Comparison of ENCODE assay signal across 8 mouse cellular contexts in genomic region chr11:102087931-102088898, GRCm38 (mm10). TPM values are rescaled to one million over a fixed set of nuclear protein-coding genes. Genes with fewer than 3 reads are reported as not detected.
DNase-seq lines count a peak whose midpoint lies in the region; ATAC-seq and TF ChIP-seq lines count a peak whose summit lies in the region.

TSS of gene Mpp2 (minus strand) at chr11:102088515.

- ATAC-seq in intestine, embryonic 14.5 days (replicated peaks; ENCODE audit: low FRiP score, low TSS enrichment, low read depth) = peak; percentile 61

- no peaks in the 10 kb centered on the region for H3K27me3 ChIP-seq in intestine, embryonic 14.5 days (replicated peaks; ENCODE audit: control insufficient read depth, insufficient read depth, low read length)
- H3K27me3 ChIP-seq in small intestine, adult 2 months (ENCODE audit: control insufficient read depth, insufficient read depth, low read length) = 0 out of 2 replicates have a peak, but pooled peaks cover 3% of the 10 kb centered on the region

- no peak for TF ChIP-seq CTCF in small intestine, adult 2 months (IDR thresholded peaks at IDR 0.05; ENCODE audit: extremely low read depth, insufficient read length, insufficient replicate concordance, low read depth, low read length)

- WGBS in intestine, embryonic 14.5 days = under 1% methylated on average over 49 of the region's 49 CpGs
- WGBS in small intestine, adult 2 months = under 1% methylated on average over 49 of the region's 49 CpGs

- no peaks in the 10 kb centered on the region for H3K36me3 ChIP-seq in intestine, embryonic 14.5 days (ENCODE audit: control insufficient read depth, insufficient read depth, low read length)
- no peaks in the 10 kb centered on the region for H3K36me3 ChIP-seq in small intestine, adult 2 months (ENCODE audit: control insufficient read depth, insufficient read depth, low read length)

- no peaks in the 10 kb centered on the region for H3K9me3 ChIP-seq in intestine, embryonic 14.5 days (ENCODE audit: control insufficient read depth, low read length)

- intact Hi-C loops in left cerebral cortex, postnatal 4 days (cut with DNase I) = no loop called here

- peak; percentile 65 to 71 for DNase-seq in urinary bladder, adult 18-20 months (ENCODE audit: low spot score in 2 of 2)
- DNase-seq in urinary bladder, postnatal 10 days (ENCODE audit: low spot score) = no peak
- peak; percentile 94 for DNase-seq in embryo, embryonic 11 days
- peak; percentile 36 for DNase-seq in gastrocnemius, postnatal 25 days
- DNase-seq in intestine, embryonic 14.5 days (ENCODE audit: low spot score) = peak; percentile 86
- peak; percentile 60 for DNase-seq in left cerebral cortex, postnatal 4 days
- peak; percentile 86 for DNase-seq in mesoderm, embryonic 11.5 days (ENCODE audit: low read depth, low spot score)

- peaks cover 11% of the 10 kb centered on the region for H3K4me1 ChIP-seq in intestine, embryonic 14.5 days (replicated peaks; ENCODE audit: control insufficient read depth, insufficient read depth, low read length)
- 0 out of 2 replicates have a peak, but pooled peaks cover 2% of the 10 kb centered on the region for H3K4me1 ChIP-seq in small intestine, adult 2 months (ENCODE audit: control insufficient read depth, insufficient read depth, insufficient read length, low read length)

- peak within 1 kb of the TSS; percentile 49 for H3K9ac ChIP-seq in intestine, embryonic 14.5 days (ENCODE audit: low read length)

- TF ChIP-seq POLR2A in small intestine, adult 2 months (IDR thresholded peaks at IDR 0.05; ENCODE audit: low read depth, low read length) = no peak

- H3K4me2 ChIP-seq in intestine, embryonic 14.5 days (ENCODE audit: low read length) = peak within 1 kb of the TSS; percentile 93

- peak within 1 kb of the TSS; percentile 81 for H3K27ac ChIP-seq in intestine, embryonic 14.5 days (ENCODE audit: low read depth)
- no peak within 1 kb of the TSS for H3K27ac ChIP-seq in small intestine, adult 2 months (ENCODE audit: insufficient read depth, low read depth, low read length)

- H3K4me3 ChIP-seq in intestine, embryonic 14.5 days (ENCODE audit: low read depth, low read length) = peak within 1 kb of the TSS; percentile 63
- peak within 1 kb of the TSS; percentile 60 for H3K4me3 ChIP-seq in small intestine, adult 2 months (ENCODE audit: low read depth, low read length)

RNA-seq across cellular contexts. Expression of gene Mpp2, which starts in this region (rescaled TPM):
- total RNA-seq in gastrocnemius, postnatal 25 days (2021) = 1 to 10 TPM; 1.2 to 2.1 TPM
- 7.0 TPM in 2 replicates for polyA plus RNA-seq in intestine, embryonic 14.5 days (2014; fragmentation: Nextera tagmentation; extraction: Ambion mirVana)
- total RNA-seq in left cerebral cortex, postnatal 4 days (2021) = 10 to 100 TPM; 39.1 to 45.0 TPM
- polyA plus RNA-seq in small intestine, adult 2 months (2012; rRNA removed) = 1.2 and 1.6 TPM in 2 replicates

Comparison
In these comparisons a context has a peak if more than half of its experiments do, and no peak if none do; other contexts are left out.
1. RNA of gene Mpp2 (total RNA-seq): 39.1 to 45.0 TPM in left cerebral cortex, postnatal 4 days; 1.2 to 2.1 TPM in gastrocnemius, postnatal 25 days; every median in the first group is over 10 times any median in the second.